In genomic region chr3:95277149-95277551, GRCm38 (mm10) we compare ENCODE assay signal across 11 mouse cellular contexts. TPM values are rescaled to one million over a fixed set of nuclear protein-coding genes. Genes with fewer than 3 reads are reported as not detected.
DNase-seq lines count a peak whose midpoint lies in the region; ATAC-seq and TF ChIP-seq lines count a peak whose summit lies in the region.
"Had no signal": no experiment of that assay in that cellular context is flagged by ENCODE, and none has a peak within 500 bp of the region (broad histone marks: within the 10 kb centered on the region; RNA-seq: fewer than 3 reads in every experiment).

No protein-coding gene starts in this region.

- no peak for TF ChIP-seq EP300 in ES-Bruce4 (IDR thresholded peaks at IDR 0.05; ENCODE audit: insufficient read depth, low read depth, low read length)

- no peak for TF ChIP-seq CTCF in ES-Bruce4 (IDR thresholded peaks at IDR 0.05; ENCODE audit: low read depth, low read length)
- no peak for TF ChIP-seq CTCF in forebrain, postnatal 0 days (IDR thresholded peaks at IDR 0.05; ENCODE audit: low read depth)

- 0 out of 2 replicates have a peak overlapping the region, but pooled peaks have one; percentile 39 for H3K9ac ChIP-seq in heart, embryonic 11.5 days (ENCODE audit: low read depth, low read length)
- H3K9ac ChIP-seq in ES-Bruce4 (ENCODE audit: low read depth, poor library complexity, severe bottlenecking) = no peak overlapping the region
- H3K9ac ChIP-seq in heart, embryonic 13.5 days = no peak overlapping the region
- no peak overlapping the region for H3K9ac ChIP-seq in forebrain, postnatal 0 days

- DNase-seq in heart, adult 11 months = no peak
- DNase-seq in forebrain, postnatal 0 days = no peak
- DNase-seq in thymus, postnatal 36 days = no peak
- DNase-seq: adrenal gland, adult 8-10 months; right cerebral cortex, adult 18-20 months had no signal

- 60% methylated on average over 1 of the region's 1 CpGs for WGBS in heart, embryonic 11.5 days (ENCODE audit: insufficient replicate concordance)
- 54% methylated on average over 1 of the region's 1 CpGs for WGBS in heart, embryonic 13.5 days
- WGBS in forebrain, postnatal 0 days = 94% methylated on average over 1 of the region's 1 CpGs

- H3K27me3 ChIP-seq in heart, embryonic 11.5 days (ENCODE audit: control insufficient read depth, insufficient read depth, low read length) = no peaks in the 10 kb centered on the region
- H3K27me3 ChIP-seq in ES-Bruce4 (ENCODE audit: control insufficient read depth, insufficient read depth, low read length, poor library complexity, severe bottlenecking) = no peaks in the 10 kb centered on the region
- no peaks in the 10 kb centered on the region for H3K27me3 ChIP-seq in heart, embryonic 13.5 days (replicated peaks)
- H3K27me3 ChIP-seq in forebrain, postnatal 0 days (ENCODE audit: insufficient read depth, low read length) = no peaks in the 10 kb centered on the region

- H3K27ac ChIP-seq in heart, embryonic 11.5 days (ENCODE audit: low read depth, low read length) = no peak overlapping the region
- H3K27ac ChIP-seq in ES-Bruce4 (ENCODE audit: insufficient read depth, low read length) = peak overlapping the region; percentile 40
- peak overlapping the region; percentile 49 for H3K27ac ChIP-seq in heart, embryonic 13.5 days (replicated peaks)
- no peak overlapping the region for H3K27ac ChIP-seq in forebrain, postnatal 0 days (ENCODE audit: low read depth, low read length)
- H3K27ac ChIP-seq: kidney, postnatal 0 days had no signal

- H3K36me3 ChIP-seq in heart, embryonic 11.5 days (ENCODE audit: control insufficient read depth, insufficient read depth, low read length) = no peaks in the 10 kb centered on the region; the same call in 1 of the 2 replicates
- H3K36me3 ChIP-seq in ES-Bruce4 (ENCODE audit: control insufficient read depth, insufficient read depth, low read length, poor library complexity, severe bottlenecking) = no peaks in the 10 kb centered on the region
- peaks cover 11% of the 10 kb centered on the region; the same call in 1 of the 2 replicates for H3K36me3 ChIP-seq in heart, embryonic 13.5 days
- no peaks in the 10 kb centered on the region; the same call in 1 of the 2 replicates for H3K36me3 ChIP-seq in forebrain, postnatal 0 days (ENCODE audit: insufficient read depth)

- TF ChIP-seq POLR2A in ES-Bruce4 (IDR thresholded peaks at IDR 0.05; ENCODE audit: insufficient read depth, low read length) = no peak

- no peaks in the 10 kb centered on the region for H3K9me3 ChIP-seq in heart, embryonic 11.5 days (replicated peaks; ENCODE audit: control insufficient read depth, low read length)
- H3K9me3 ChIP-seq in ES-Bruce4 (replicated peaks; ENCODE audit: control insufficient read depth, insufficient read depth, low read length, poor library complexity, severe bottlenecking) = no peaks in the 10 kb centered on the region
- H3K9me3 ChIP-seq in heart, embryonic 13.5 days = no peaks in the 10 kb centered on the region
- H3K9me3 ChIP-seq in forebrain, postnatal 0 days (ENCODE audit: low read length) = no peaks in the 10 kb centered on the region

- ATAC-seq in heart, embryonic 11.5 days (replicated peaks; ENCODE audit: insufficient number of reproducible peaks, low FRiP score, low TSS enrichment) = no peak
- ATAC-seq in heart, embryonic 13.5 days (ENCODE audit: extremely low read depth, insufficient number of reproducible peaks, low FRiP score, low TSS enrichment) = no peak
- ATAC-seq in megakaryocyte-erythroid progenitor cell, adult 5-6 weeks (replicated peaks; ENCODE audit: low FRiP score, low TSS enrichment, poor library complexity, severe bottlenecking) = peak; percentile 23; the same call in 1 of the 2 replicates
- ATAC-seq in forebrain, postnatal 0 days = no peak

- H3K4me1 ChIP-seq in heart, embryonic 11.5 days (ENCODE audit: control insufficient read depth, insufficient read depth, low read length) = peaks cover 3% of the 10 kb centered on the region; the same call in 1 of the 2 replicates
- peaks cover 2% of the 10 kb centered on the region for H3K4me1 ChIP-seq in ES-Bruce4 (ENCODE audit: control insufficient read depth, insufficient read depth, low read length)
- peaks cover 47% of the 10 kb centered on the region for H3K4me1 ChIP-seq in heart, embryonic 13.5 days
- H3K4me1 ChIP-seq in forebrain, postnatal 0 days (ENCODE audit: insufficient read depth) = no peaks in the 10 kb centered on the region

- H3K4me2 ChIP-seq in heart, embryonic 11.5 days = no peak overlapping the region
- no peak overlapping the region for H3K4me2 ChIP-seq in heart, embryonic 13.5 days
- H3K4me2 ChIP-seq in forebrain, postnatal 0 days (ENCODE audit: low read depth) = no peak overlapping the region

- H3K4me3 ChIP-seq in heart, embryonic 11.5 days (ENCODE audit: low read depth, low read length) = no peak overlapping the region
- H3K4me3 ChIP-seq in ES-Bruce4 (ENCODE audit: low read depth, low read length) = no peak overlapping the region
- H3K4me3 ChIP-seq in heart, embryonic 13.5 days = no peak overlapping the region
- no peak overlapping the region for H3K4me3 ChIP-seq in forebrain, postnatal 0 days (ENCODE audit: low read depth, low read length)

RNA-seq across cellular contexts. Expression of gene Mindy1, which starts 4.0 kb away (rescaled TPM):
- polyA plus RNA-seq in heart, embryonic 11.5 days (2014; fragmentation: Nextera tagmentation; extraction: Ambion mirVana) = 24.3 and 25.1 TPM in 2 replicates
- polyA plus RNA-seq in ES-Bruce4 (2011; ENCODE audit: insufficient read depth, insufficient read length, low read depth, missing spikeins) = 43.6 and 48.0 TPM in 2 replicates
- polyA plus RNA-seq in heart, embryonic 13.5 days (2015; fragmentation: Nextera tagmentation; extraction: Ambion mirVana) = 24.3 TPM in 2 replicates
- 36.8 and 46.9 TPM in 2 replicates for total RNA-seq in megakaryocyte-erythroid progenitor cell, adult 5-6 weeks (2014; fragmentation: Nextera tagmentation)
- 37.5 and 45.3 TPM in 2 replicates for total RNA-seq in megakaryocyte-erythroid progenitor cell, adult 5-6 weeks (2017)
- 29.5 and 35.4 TPM in 2 replicates for total RNA-seq in forebrain, postnatal 0 days (2014; rRNA removed)
- 33.6 and 38.9 TPM in 2 replicates for polyA plus RNA-seq in forebrain, postnatal 0 days (2015; fragmentation: Nextera tagmentation; extraction: Ambion mirVana)

RNA-seq across cellular contexts. Expression of gene Prune1, which starts 4.7 kb away (rescaled TPM):
- polyA plus RNA-seq in heart, embryonic 11.5 days (2014; fragmentation: Nextera tagmentation; extraction: Ambion mirVana) = 24.7 and 32.2 TPM in 2 replicates
- polyA plus RNA-seq in ES-Bruce4 (2011; ENCODE audit: insufficient read depth, insufficient read length, low read depth, missing spikeins) = 42.9 and 43.9 TPM in 2 replicates
- 24.5 and 26.0 TPM in 2 replicates for polyA plus RNA-seq in heart, embryonic 13.5 days (2015; fragmentation: Nextera tagmentation; extraction: Ambion mirVana)
- 20.2 and 24.8 TPM in 2 replicates for total RNA-seq in megakaryocyte-erythroid progenitor cell, adult 5-6 weeks (2014; fragmentation: Nextera tagmentation)
- 10.1 and 14.6 TPM in 2 replicates for total RNA-seq in megakaryocyte-erythroid progenitor cell, adult 5-6 weeks (2017)
- total RNA-seq in forebrain, postnatal 0 days (2014; rRNA removed) = 47.2 and 59.0 TPM in 2 replicates
- 51.4 and 60.4 TPM in 2 replicates for polyA plus RNA-seq in forebrain, postnatal 0 days (2015; fragmentation: Nextera tagmentation; extraction: Ambion mirVana)

RNA-seq across cellular contexts. Expression of gene Bnipl, which starts 26.2 kb away (rescaled TPM):
- not detected in 2 replicates for polyA plus RNA-seq in heart, embryonic 11.5 days (2014; fragmentation: Nextera tagmentation; extraction: Ambion mirVana)
- polyA plus RNA-seq in ES-Bruce4 (2011; ENCODE audit: insufficient read depth, insufficient read length, low read depth, missing spikeins) = 4.1 and 4.8 TPM in 2 replicates
- 0.23 and 0.24 TPM in 2 replicates for polyA plus RNA-seq in heart, embryonic 13.5 days (2015; fragmentation: Nextera tagmentation; extraction: Ambion mirVana)
- total RNA-seq in megakaryocyte-erythroid progenitor cell, adult 5-6 weeks (2014; fragmentation: Nextera tagmentation) = not detected in 2 replicates
- not detected in 2 replicates for total RNA-seq in megakaryocyte-erythroid progenitor cell, adult 5-6 weeks (2017)
- 0.23 and 0.33 TPM in 2 replicates for total RNA-seq in forebrain, postnatal 0 days (2014; rRNA removed)
- not detected in 2 replicates for polyA plus RNA-seq in forebrain, postnatal 0 days (2015; fragmentation: Nextera tagmentation; extraction: Ambion mirVana)
- total RNA-seq: common myeloid progenitor, adult 5-6 weeks had no signal

RNA-seq across cellular contexts. Expression of gene Anxa9, which starts 29.8 kb away (rescaled TPM):
- polyA plus RNA-seq in heart, embryonic 11.5 days (2014; fragmentation: Nextera tagmentation; extraction: Ambion mirVana) = 0.84 and 1.5 TPM in 2 replicates
- polyA plus RNA-seq in ES-Bruce4 (2011; ENCODE audit: insufficient read depth, insufficient read length, low read depth, missing spikeins) = 1.9 and 2.0 TPM in 2 replicates
- polyA plus RNA-seq in heart, embryonic 13.5 days (2015; fragmentation: Nextera tagmentation; extraction: Ambion mirVana) = 0.90 and 1.1 TPM in 2 replicates
- 25.5 and 35.5 TPM in 2 replicates for total RNA-seq in megakaryocyte-erythroid progenitor cell, adult 5-6 weeks (2014; fragmentation: Nextera tagmentation)
- total RNA-seq in megakaryocyte-erythroid progenitor cell, adult 5-6 weeks (2017) = 15.6 and 16.7 TPM in 2 replicates
- total RNA-seq in forebrain, postnatal 0 days (2014; rRNA removed) = 0.14 and 0.54 TPM in 2 replicates
- 0.24 and 0.40 TPM in 2 replicates for polyA plus RNA-seq in forebrain, postnatal 0 days (2015; fragmentation: Nextera tagmentation; extraction: Ambion mirVana)

RNA-seq across cellular contexts. Expression of gene Gm128, which starts 35.8 kb away (rescaled TPM):
- polyA plus RNA-seq in heart, embryonic 11.5 days (2014; fragmentation: Nextera tagmentation; extraction: Ambion mirVana) = 0.30 and 0.62 TPM in 2 replicates
- polyA plus RNA-seq in ES-Bruce4 (2011; ENCODE audit: insufficient read depth, insufficient read length, low read depth, missing spikeins) = 1.2 and 2.1 TPM in 2 replicates
- 0.24 and 0.37 TPM in 2 replicates for polyA plus RNA-seq in heart, embryonic 13.5 days (2015; fragmentation: Nextera tagmentation; extraction: Ambion mirVana)
- total RNA-seq in megakaryocyte-erythroid progenitor cell, adult 5-6 weeks (2014; fragmentation: Nextera tagmentation) = 0.92 and 2.5 TPM in 2 replicates
- total RNA-seq in megakaryocyte-erythroid progenitor cell, adult 5-6 weeks (2017) = 0.27 TPM in 1 of 2 replicates, not detected in the other
- total RNA-seq in forebrain, postnatal 0 days (2014; rRNA removed) = 0.29 TPM in 1 of 2 replicates, not detected in the other
- polyA plus RNA-seq in forebrain, postnatal 0 days (2015; fragmentation: Nextera tagmentation; extraction: Ambion mirVana) = 0.11 and 0.28 TPM in 2 replicates

Comparison
In these comparisons a context has a peak if more than half of its experiments do, and no peak if none do; other contexts are left out.
1. H3K27ac ChIP-seq: peak in ES-Bruce4 (single experiment) and heart, embryonic 13.5 days (single experiment); none in heart, embryonic 11.5 days (single experiment) and forebrain, postnatal 0 days (single experiment).